Mouse (Mus musculus) bone marrow macrophage, adult 2 months (primary cell): ENCODE results near the gene Cd63.

Source experiments
- CTCF ChIP-seq: IDR thresholded peaks from 2 replicates; pipeline ENCODE4 v1.5.1; 2012; ENCODE audit warnings: low read depth, mild to moderate bottlenecking, low read length, moderate library complexity
- POLR2A ChIP-seq: IDR thresholded peaks from 2 replicates; pipeline ENCODE4 v1.6.1; 2012; ENCODE audit warnings: mild to moderate bottlenecking, low read depth, low read length, borderline replicate concordance

- peak; percentile 22; the same call in 1 of the 2 replicates for TF ChIP-seq CTCF
- TF ChIP-seq POLR2A, result peak; percentile 3; the same call in 1 of the 2 replicates
Measured at GRCm38 (mm10) chr10:128923013-128923691, 22.4 kb downstream of the Cd63 start.
